Comparison of ENCODE assay signal across 7 mouse cellular contexts in the genomic region with DNA sequence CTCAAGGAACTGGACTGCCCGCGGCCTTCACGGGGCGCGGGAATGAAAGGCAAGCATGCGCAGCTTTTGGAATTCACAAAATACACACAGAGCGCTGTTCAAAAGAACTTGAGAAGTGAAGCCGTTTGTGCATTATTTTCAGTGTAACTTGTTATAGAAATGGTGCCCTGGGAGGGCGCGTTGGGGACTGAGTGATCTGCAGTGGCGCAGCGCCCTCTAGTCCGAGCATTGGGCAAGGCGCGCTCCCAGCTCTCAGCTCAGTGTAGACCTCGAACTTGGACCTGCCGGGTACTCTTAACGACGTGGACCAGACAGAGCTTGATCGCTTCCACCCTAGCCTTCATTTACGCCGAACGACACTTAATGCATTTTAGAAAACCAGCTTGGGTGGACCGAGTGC. TPM values are rescaled to one million over a fixed set of nuclear protein-coding genes. Genes with fewer than 3 reads are reported as not detected.
A peak's percentile ranks its signal among the peaks of the same experiment; 100 is the strongest.
DNase-seq lines count a peak whose midpoint lies in the region; ATAC-seq lines count a peak whose summit lies in the region.

No protein-coding gene starts in this region.

- intact Hi-C loops in left cerebral cortex, postnatal 36 days (cut with DNase I) = loop anchor here (5.0 kb wide), 5 partner anchors 47 to 903 kb away; no protein-coding TSS in a partner anchor

- no peaks in the 10 kb centered on the region for H3K4me1 ChIP-seq in embryonic facial prominence, embryonic 11.5 days (ENCODE audit: control insufficient read depth, insufficient read depth, low read length)
- peaks cover 5% of the 10 kb centered on the region; the same call in 1 of the 2 replicates for H3K4me1 ChIP-seq in midbrain, embryonic 11.5 days (ENCODE audit: control insufficient read depth, insufficient read depth, low read length)
- H3K4me1 ChIP-seq in stomach, embryonic 15.5 days = peaks cover 5% of the 10 kb centered on the region; the same call in 1 of the 2 replicates

- peak; percentile 97 for DNase-seq in brain, adult 2 months (ENCODE audit: low read depth, low spot score)
- DNase-seq in embryonic facial prominence, embryonic 11.5 days (ENCODE audit: low spot score) = peak; percentile 94
- DNase-seq in heart, adult 18-20 months = peak; percentile 85 to 90
- DNase-seq in kidney, adult 18-20 months = peak; percentile 88
- DNase-seq in left cerebral cortex, postnatal 36 days (ENCODE audit: low spot score in 2 of 2) = peak; percentile 79 to 82
- peak; percentile 98 for DNase-seq in midbrain, embryonic 11.5 days (ENCODE audit: low spot score, missing footprints)

- ATAC-seq in embryonic facial prominence, embryonic 11.5 days (replicated peaks; ENCODE audit: insufficient number of reproducible peaks, low FRiP score, low TSS enrichment, low read depth) = peak; percentile 74
- ATAC-seq in midbrain, embryonic 11.5 days (ENCODE audit: low FRiP score) = peak; percentile 59
- peak; percentile 68 for ATAC-seq in stomach, embryonic 15.5 days (ENCODE audit: insufficient read depth, low FRiP score, low read depth)

- under 1% methylated on average over 24 of the region's 24 CpGs for WGBS in embryonic facial prominence, embryonic 11.5 days
- under 1% methylated on average over 24 of the region's 24 CpGs for WGBS in midbrain, embryonic 11.5 days
- WGBS in stomach, embryonic 15.5 days = under 1% methylated on average over 24 of the region's 24 CpGs

- H3K9me3 ChIP-seq in embryonic facial prominence, embryonic 11.5 days (replicated peaks; ENCODE audit: control insufficient read depth, low read length) = no peaks in the 10 kb centered on the region
- no peaks in the 10 kb centered on the region for H3K9me3 ChIP-seq in midbrain, embryonic 11.5 days (ENCODE audit: control insufficient read depth, low read length)
- H3K9me3 ChIP-seq in stomach, embryonic 15.5 days = no peaks in the 10 kb centered on the region

- peak overlapping the region; percentile 87 for H3K27ac ChIP-seq in embryonic facial prominence, embryonic 11.5 days (replicated peaks; ENCODE audit: low read depth, low read length)
- H3K27ac ChIP-seq in midbrain, embryonic 11.5 days (ENCODE audit: low read depth, low read length) = peak overlapping the region; percentile 80
- H3K27ac ChIP-seq in stomach, embryonic 15.5 days = peak overlapping the region; percentile 96

- peak overlapping the region; percentile 68 for H3K4me2 ChIP-seq in embryonic facial prominence, embryonic 11.5 days (ENCODE audit: low read depth, low read length)
- H3K4me2 ChIP-seq in midbrain, embryonic 11.5 days = peak overlapping the region; percentile 81
- H3K4me2 ChIP-seq in stomach, embryonic 15.5 days = peak overlapping the region; percentile 81

- peak overlapping the region; percentile 76 for H3K9ac ChIP-seq in embryonic facial prominence, embryonic 11.5 days (replicated peaks; ENCODE audit: low read length)
- peak overlapping the region; percentile 70 for H3K9ac ChIP-seq in midbrain, embryonic 11.5 days (ENCODE audit: low read length)
- H3K9ac ChIP-seq in stomach, embryonic 15.5 days = peak overlapping the region; percentile 40; the same call in 1 of the 2 replicates

- H3K4me3 ChIP-seq in embryonic facial prominence, embryonic 11.5 days (ENCODE audit: low read depth, low read length) = peak overlapping the region; percentile 70
- peak overlapping the region; percentile 62 for H3K4me3 ChIP-seq in midbrain, embryonic 11.5 days (ENCODE audit: low read depth, low read length)
- peak overlapping the region; percentile 86 for H3K4me3 ChIP-seq in stomach, embryonic 15.5 days (replicated peaks)

- H3K27me3 ChIP-seq in embryonic facial prominence, embryonic 11.5 days (ENCODE audit: control insufficient read depth, insufficient read depth, low read length) = no peaks in the 10 kb centered on the region
- no peaks in the 10 kb centered on the region for H3K27me3 ChIP-seq in midbrain, embryonic 11.5 days (ENCODE audit: control insufficient read depth, insufficient read depth, low read length)
- H3K27me3 ChIP-seq in stomach, embryonic 15.5 days (replicated peaks) = no peaks in the 10 kb centered on the region

- no peaks in the 10 kb centered on the region for H3K36me3 ChIP-seq in embryonic facial prominence, embryonic 11.5 days (replicated peaks; ENCODE audit: control insufficient read depth, insufficient read depth, low read depth, low read length)
- no peaks in the 10 kb centered on the region for H3K36me3 ChIP-seq in midbrain, embryonic 11.5 days (ENCODE audit: control insufficient read depth, insufficient read depth, low read length)
- no peaks in the 10 kb centered on the region for H3K36me3 ChIP-seq in stomach, embryonic 15.5 days

RNA-seq across cellular contexts. Expression of gene Fat1, which starts 0.5 kb away (rescaled TPM):
- polyA plus RNA-seq in embryonic facial prominence, embryonic 11.5 days (2014; fragmentation: Nextera tagmentation; extraction: Ambion mirVana) = 34.4 and 37.7 TPM in 2 replicates
- 10 to 100 TPM; 13.8 to 14.1 TPM for total RNA-seq in heart, adult 18-20 months (2021)
- 10 to 100 TPM; 28.8 to 40.0 TPM for total RNA-seq in left cerebral cortex, postnatal 36 days (2021)
- polyA plus RNA-seq in midbrain, embryonic 11.5 days (2014; fragmentation: Nextera tagmentation; extraction: Ambion mirVana) = 23.1 and 25.1 TPM in 2 replicates
- 14.5 and 18.2 TPM in 2 replicates for polyA plus RNA-seq in stomach, embryonic 15.5 days (2015; fragmentation: Nextera tagmentation; extraction: Ambion mirVana)

Comparison
In these comparisons a context has a peak if more than half of its experiments do, and no peak if none do; other contexts are left out.
1. Peak in every context shown above with its lines: DNase-seq, ATAC-seq, H3K4me3 ChIP-seq and H3K27ac ChIP-seq.